Mouse (Mus musculus): ENCODE measurements around the gene Slc26a11. TPM values are rescaled to one million over a fixed set of nuclear protein-coding genes. Genes with fewer than 3 reads are reported as not detected.

The Slc26a11 gene
- polyA plus RNA-seq, 1 experiment = 28.3 TPM

- Histone ChIP-seq H3K36me3 (ENCODE audit: control insufficient read depth, insufficient read depth, low read length) (no peaks in the 10 kb centered on the region), H3K27me3 (ENCODE audit: control insufficient read depth, insufficient read depth, low read length) (no peaks in the 10 kb centered on the region), H3K27ac (ENCODE audit: insufficient read depth, low read length) (peak overlapping the region; percentile 95), H3K4me3 (ENCODE audit: extremely low read depth, insufficient read depth, insufficient read length) (peak overlapping the region; percentile 95), H3K4me1 (ENCODE audit: control insufficient read depth, insufficient read depth, insufficient read length) (peaks cover 32% of the 10 kb centered on the region)
- TF ChIP-seq CTCF (IDR thresholded peaks at IDR 0.05; ENCODE audit: extremely low read depth, insufficient read depth, insufficient read length, insufficient replicate concordance) (no peak), POLR2A (IDR thresholded peaks at IDR 0.05; ENCODE audit: low read depth, low read length) (no peak; the same call in none of the 2 replicates)
- DNase-seq (ENCODE audit: low read depth in 1 of 2, low spot score in 2 of 2) = peak in 1 of 2 experiments; percentile 63
- WGBS = 2% methylated on average over 53 of the region's 53 CpGs
These were observed 35.2 kb downstream of the Slc26a11 start for GRCm38 (mm10) chr11:119390271-119391231.

GRCm38 (mm10) chr11:119391386-119392000 lies 36.1 kb downstream of the Slc26a11 start:
- H3K27me3 ChIP-seq (ENCODE audit: control insufficient read depth, insufficient read depth, low read length) = no peaks in the 10 kb centered on the region
- WGBS = 14% methylated on average over 7 of the region's 7 CpGs
- H3K4me1 ChIP-seq (ENCODE audit: control insufficient read depth, insufficient read depth, insufficient read length) = peaks cover 32% of the 10 kb centered on the region
- H3K27ac ChIP-seq (ENCODE audit: insufficient read depth, low read length) = peak overlapping the region; percentile 95
- TF ChIP-seq POLR2A (IDR thresholded peaks at IDR 0.05; ENCODE audit: low read depth, low read length) (no peak), CTCF (IDR thresholded peaks at IDR 0.05; ENCODE audit: extremely low read depth, insufficient read depth, insufficient read length, insufficient replicate concordance) (no peak)
- H3K36me3 ChIP-seq (ENCODE audit: control insufficient read depth, insufficient read depth, low read length) = no peaks in the 10 kb centered on the region
- DNase-seq (ENCODE audit: low read depth in 1 of 2, low spot score in 2 of 2) = no peak
- H3K4me3 ChIP-seq (ENCODE audit: extremely low read depth, insufficient read depth, insufficient read length) = peak overlapping the region; percentile 95

GRCm38 (mm10) chr11:119392001-119392614 lies 36.8 kb downstream of the Slc26a11 start:
- no peaks in the 10 kb centered on the region for H3K27me3 ChIP-seq (ENCODE audit: control insufficient read depth, insufficient read depth, low read length)
- TF ChIP-seq POLR2A (IDR thresholded peaks at IDR 0.05; ENCODE audit: low read depth, low read length) = no peak
- no peak for TF ChIP-seq CTCF (IDR thresholded peaks at IDR 0.05; ENCODE audit: extremely low read depth, insufficient read depth, insufficient read length, insufficient replicate concordance)
- H3K36me3 ChIP-seq (ENCODE audit: control insufficient read depth, insufficient read depth, low read length) = no peaks in the 10 kb centered on the region
- peak; percentile 61 to 88 for DNase-seq (ENCODE audit: low read depth in 1 of 2, low spot score in 2 of 2)
- H3K4me3 ChIP-seq (ENCODE audit: extremely low read depth, insufficient read depth, insufficient read length) = peak overlapping the region; percentile 40
- H3K4me1 ChIP-seq (ENCODE audit: control insufficient read depth, insufficient read depth, insufficient read length) = peaks cover 32% of the 10 kb centered on the region
- WGBS = 7% methylated on average over 12 of the region's 12 CpGs
- H3K27ac ChIP-seq (ENCODE audit: insufficient read depth, low read length) = peak overlapping the region; percentile 95

GRCm38 (mm10) chr11:119392800-119393482 lies 37.6 kb downstream of the Slc26a11 start, which contains the start of gene Rnf213:
Gene Rnf213 (plus strand): TSS chr11:119393100.
- under 1% methylated on average over 19 of the region's 19 CpGs for WGBS
- peak; percentile 52 for TF ChIP-seq POLR2A (IDR thresholded peaks at IDR 0.05; ENCODE audit: low read depth, low read length)
- no peak for TF ChIP-seq CTCF (IDR thresholded peaks at IDR 0.05; ENCODE audit: extremely low read depth, insufficient read depth, insufficient read length, insufficient replicate concordance)
- Histone ChIP-seq H3K4me1 (ENCODE audit: control insufficient read depth, insufficient read depth, insufficient read length) (peaks cover 32% of the 10 kb centered on the region), H3K27me3 (ENCODE audit: control insufficient read depth, insufficient read depth, low read length) (no peaks in the 10 kb centered on the region), H3K27ac (ENCODE audit: insufficient read depth, low read length) (peak within 1 kb of the TSS; percentile 95), H3K36me3 (ENCODE audit: control insufficient read depth, insufficient read depth, low read length) (no peaks in the 10 kb centered on the region), H3K4me3 (ENCODE audit: extremely low read depth, insufficient read depth, insufficient read length) (peak within 1 kb of the TSS; percentile 91)
- DNase-seq (ENCODE audit: low read depth in 1 of 2, low spot score in 2 of 2) = peak; percentile 45 to 65

- TF ChIP-seq POLR2A (IDR thresholded peaks at IDR 0.05; ENCODE audit: low read depth, low read length) = no peak
- peak overlapping the region; percentile 91 for H3K4me3 ChIP-seq (ENCODE audit: extremely low read depth, insufficient read depth, insufficient read length)
- WGBS = 3% methylated on average over 7 of the region's 7 CpGs
- peaks cover 32% of the 10 kb centered on the region for H3K4me1 ChIP-seq (ENCODE audit: control insufficient read depth, insufficient read depth, insufficient read length)
- no peaks in the 10 kb centered on the region for H3K36me3 ChIP-seq (ENCODE audit: control insufficient read depth, insufficient read depth, low read length)
- peak overlapping the region; percentile 82 for H3K27ac ChIP-seq (ENCODE audit: insufficient read depth, low read length)
- no peak for DNase-seq (ENCODE audit: low read depth in 1 of 2, low spot score in 2 of 2)
- no peaks in the 10 kb centered on the region for H3K27me3 ChIP-seq (ENCODE audit: control insufficient read depth, insufficient read depth, low read length)
These were observed 38.1 kb downstream of the Slc26a11 start for GRCm38 (mm10) chr11:119393483-119393804.

GRCm38 (mm10) chr11:119394210-119394609 lies 38.9 kb downstream of the Slc26a11 start:
- no peak for DNase-seq (ENCODE audit: low read depth in 1 of 2, low spot score in 2 of 2)
- no peak for TF ChIP-seq POLR2A (IDR thresholded peaks at IDR 0.05; ENCODE audit: low read depth, low read length)
- TF ChIP-seq CTCF (IDR thresholded peaks at IDR 0.05; ENCODE audit: extremely low read depth, insufficient read depth, insufficient read length, insufficient replicate concordance) = no peak
- peak overlapping the region; percentile 91; the same call in 1 of the 2 replicates for H3K4me3 ChIP-seq (ENCODE audit: extremely low read depth, insufficient read depth, insufficient read length)
- 48% methylated on average over 6 of the region's 6 CpGs for WGBS
- H3K27ac ChIP-seq (ENCODE audit: insufficient read depth, low read length) = no peak overlapping the region
- H3K4me1 ChIP-seq (ENCODE audit: control insufficient read depth, insufficient read depth, insufficient read length) = peaks cover 32% of the 10 kb centered on the region
- no peaks in the 10 kb centered on the region for H3K36me3 ChIP-seq (ENCODE audit: control insufficient read depth, insufficient read depth, low read length)
- H3K27me3 ChIP-seq (ENCODE audit: control insufficient read depth, insufficient read depth, low read length) = no peaks in the 10 kb centered on the region

All from spleen, adult 2 months (tissue).